Mouse (Mus musculus) heart, adult 2 months (tissue): Measurements from ENCODE around the gene Xrcc4. TPM values are rescaled to one million over a fixed set of nuclear protein-coding genes. Genes with fewer than 3 reads are reported as not detected.

Experiments
- DNase-seq, 2 experiments: peaks; one replicate each; pipeline ENCODE4 v3.0.0; 2021
- H3K27ac ChIP-seq: fragments of 200-600 bp; 2 replicates; pipeline ENCODE4 v1.8.1; 2022
- H3K27me3 ChIP-seq: fragments of 200-500 bp; 2 replicates; pipeline ENCODE4 v1.6.1; 2012; ENCODE audit warnings: mild to moderate bottlenecking, low read length, inconsistent platforms, mixed read lengths; ENCODE audit not compliant: control insufficient read depth, insufficient read depth
- H3K36me3 ChIP-seq: fragments of 200-500 bp; 2 replicates; pipeline ENCODE4 v1.6.1; 2012; ENCODE audit warnings: low read length, inconsistent platforms; ENCODE audit not compliant: control insufficient read depth, insufficient read depth
- H3K4me1 ChIP-seq: fragments of 200-500 bp; 2 replicates; pipeline ENCODE4 v1.6.1; 2011; ENCODE audit warnings: low read length; ENCODE audit not compliant: control insufficient read depth, insufficient read depth
- H3K4me3 ChIP-seq: fragments of 200-600 bp; 2 replicates; pipeline ENCODE4 v1.8.1; 2022
- H3K79me2 ChIP-seq: fragments of 200-500 bp; replicated peaks from 2 replicates; pipeline ENCODE4 v1.6.1; 2012; ENCODE audit warnings: mild to moderate bottlenecking, inconsistent platforms, low read length, moderate library complexity, mixed read lengths; ENCODE audit not compliant: control insufficient read depth, insufficient read depth
- H3K9ac ChIP-seq: fragments of 200-500 bp; 2 replicates; pipeline ENCODE4 v1.6.1; 2012; ENCODE audit warnings: low read depth, mild to moderate bottlenecking, control low read depth, inconsistent platforms, low read length, mixed read lengths
- CTCF ChIP-seq: fragments of 200-600 bp; IDR thresholded peaks from 2 replicates; pipeline ENCODE4 v1.8.1; 2022; ENCODE audit warnings: antibody characterized with exemption, mild to moderate bottlenecking, moderate library complexity
- EP300 ChIP-seq: fragments of 200-500 bp; IDR thresholded peaks from 2 replicates; pipeline ENCODE4 v1.6.1; 2011; ENCODE audit warnings: low read depth, low read length, control low read depth; ENCODE audit not compliant: insufficient read depth
- POLR2A ChIP-seq: fragments of 200-500 bp; IDR thresholded peaks from 2 replicates; pipeline ENCODE4 v1.6.1; 2011; ENCODE audit warnings: mild to moderate bottlenecking, low read depth, low read length, control low read depth; ENCODE audit not compliant: insufficient read depth
- WGBS: fragments of 180-500 bp; shearing (Covaris S2); methylation state at CpG from one replicate; pipeline ENCODE4 v1.1.7; 2018; 5-methylcytosine and 5-hydroxymethylcytosine counted together
- intact Hi-C: fragments of 180-260 bp; cut with DNase I; formaldehyde crosslinking; loops from one replicate; pipeline ENCODE4 v1.15.1; 2025
- polyA plus RNA-seq: library from polyadenylated mRNA; depleted of rRNA; stranded (reverse); fragments of >200 nt; gene quantifications from 2 replicates; pipeline ENCODE4 v1.2.3, GENCODE M21; 2012
- total RNA-seq, 2 experiments: library from RNA; stranded (reverse); gene quantifications; 2 replicates each; pipeline ENCODE4 v1.2.3; 2021

The Xrcc4 gene
- total and polyA plus RNA-seq, 3 experiments: 1.5 to 10.0 (median 8.8) TPM

GRCm38 (mm10) chr13:89878832-89879468 is 210.5 kb downstream of the Xrcc4 start:
- no peaks in the 10 kb centered on the region for H3K79me2 ChIP-seq
- H3K36me3 ChIP-seq: no peaks in the 10 kb centered on the region
- 93% methylated on average over 10 of the region's 10 CpGs for WGBS
- intact Hi-C loops: no loop called here
- H3K4me3 ChIP-seq: no peak overlapping the region
- no peak for TF ChIP-seq EP300
- TF ChIP-seq CTCF: no peak
- no peak for TF ChIP-seq POLR2A
- no peak overlapping the region for H3K9ac ChIP-seq
- no peaks in the 10 kb centered on the region for H3K4me1 ChIP-seq
- H3K27ac ChIP-seq: no peak overlapping the region
- no peak for DNase-seq
- no peaks in the 10 kb centered on the region for H3K27me3 ChIP-seq

GRCm38 (mm10) chr13:89875499-89875898 is 213.9 kb downstream of the Xrcc4 start:
- DNase-seq: no peak
- Histone ChIP-seq H3K36me3 (no peaks in the 10 kb centered on the region), H3K79me2 (no peaks in the 10 kb centered on the region), H3K27ac (no peak overlapping the region), H3K9ac (no peak overlapping the region), H3K27me3 (no peaks in the 10 kb centered on the region), H3K4me1 (no peaks in the 10 kb centered on the region), H3K4me3 (no peak overlapping the region)
- intact Hi-C loops: no loop called here
- TF ChIP-seq POLR2A: no peak
- TF ChIP-seq CTCF: no peak
- TF ChIP-seq EP300: no peak
- 91% methylated on average over 4 of the region's 4 CpGs for WGBS

- H3K27ac ChIP-seq: no peak overlapping the region
- no peak overlapping the region for H3K4me3 ChIP-seq
- no peaks in the 10 kb centered on the region for H3K79me2 ChIP-seq
- no peak overlapping the region for H3K9ac ChIP-seq
- no peaks in the 10 kb centered on the region for H3K27me3 ChIP-seq
- H3K36me3 ChIP-seq: no peaks in the 10 kb centered on the region
- H3K4me1 ChIP-seq: no peaks in the 10 kb centered on the region
- no peak for DNase-seq
- no peak for TF ChIP-seq POLR2A
- no peak for TF ChIP-seq CTCF
- TF ChIP-seq EP300: no peak
- 87% methylated on average over 3 of the region's 3 CpGs for WGBS
- intact Hi-C loops: no loop called here
These were observed 216.7 kb downstream of the Xrcc4 start for GRCm38 (mm10) chr13:89872725-89873124.

GRCm38 (mm10) chr13:89854139-89854538 is 235.3 kb downstream of the Xrcc4 start:
- 75% methylated on average over 5 of the region's 5 CpGs for WGBS
- H3K36me3 ChIP-seq: no peaks in the 10 kb centered on the region
- no peak for DNase-seq
- no peaks in the 10 kb centered on the region for H3K79me2 ChIP-seq
- H3K4me1 ChIP-seq: no peaks in the 10 kb centered on the region
- no peak overlapping the region for H3K9ac ChIP-seq
- H3K27ac ChIP-seq: no peak overlapping the region
- intact Hi-C loops: no loop called here
- H3K4me3 ChIP-seq: no peak overlapping the region
- TF ChIP-seq CTCF (no peak), EP300 (no peak), POLR2A (no peak)
- no peaks in the 10 kb centered on the region for H3K27me3 ChIP-seq

GRCm38 (mm10) chr13:89850746-89851145 is 238.7 kb downstream of the Xrcc4 start:
- 89% methylated on average over 2 of the region's 2 CpGs for WGBS

GRCm38 (mm10) chr13:89849955-89850354 is 239.5 kb downstream of the Xrcc4 start:
- 100% methylated on average over 1 of the region's 1 CpGs for WGBS
- intact Hi-C loops: no loop called here

More at GRCm38 (mm10) chr13:89850746-89851145, 238.7 kb downstream of the Xrcc4 start:
- Histone ChIP-seq H3K27me3 (no peaks in the 10 kb centered on the region), H3K27ac (no peak overlapping the region), H3K36me3 (no peaks in the 10 kb centered on the region), H3K9ac (no peak overlapping the region), H3K4me1 (no peaks in the 10 kb centered on the region), H3K79me2 (no peaks in the 10 kb centered on the region), H3K4me3 (no peak overlapping the region)
- DNase-seq: no peak
- intact Hi-C loops: no loop called here
- TF ChIP-seq EP300: no peak

More at GRCm38 (mm10) chr13:89849955-89850354, 239.5 kb downstream of the Xrcc4 start:
- no peaks in the 10 kb centered on the region for H3K27me3 ChIP-seq
- H3K36me3 ChIP-seq: no peaks in the 10 kb centered on the region
- TF ChIP-seq POLR2A (no peak), CTCF (no peak), EP300 (no peak)
- H3K79me2 ChIP-seq: no peaks in the 10 kb centered on the region
- no peak overlapping the region for H3K4me3 ChIP-seq
- H3K27ac ChIP-seq: no peak overlapping the region
- no peak for DNase-seq
- H3K4me1 ChIP-seq: no peaks in the 10 kb centered on the region
- H3K9ac ChIP-seq: no peak overlapping the region
